Mouse (Mus musculus) embryonic facial prominence, embryonic 10.5 days (tissue): ENCODE results near the gene Mink1. TPM values are rescaled to one million over a fixed set of nuclear protein-coding genes. Genes with fewer than 3 reads are reported as not detected.
A peak's percentile ranks its signal among the peaks of the same experiment; 100 is the strongest.
"Not testable (repeated sequence)": the region's sequence is repeated elsewhere in the genome, so short reads cannot be mapped to it uniquely, and the experiment has no call there.

Experiments used
- DNase-seq: peaks from one replicate; pipeline ENCODE4 v3.0.0-alpha.2; 2017; ENCODE audit warnings: low spot score
- H3K27ac ChIP-seq: fragments of 300-500 bp; sonication (generic); replicated peaks from 2 replicates; pipeline ENCODE4 v1.5.1; 2016; ENCODE audit warnings: mild to moderate bottlenecking
- H3K27me3 ChIP-seq: fragments of 300-500 bp; sonication (generic); replicated peaks from 2 replicates; pipeline ENCODE4 v1.6.1; 2016; ENCODE audit warnings: low read depth, mild to moderate bottlenecking; ENCODE audit not compliant: poor library complexity, severe bottlenecking
- H3K36me3 ChIP-seq: fragments of 300-500 bp; sonication (generic); replicated peaks from 2 replicates; pipeline ENCODE4 v1.6.1; 2016; ENCODE audit warnings: mild to moderate bottlenecking, moderate library complexity
- H3K4me1 ChIP-seq: fragments of 300-500 bp; sonication (generic); 2 replicates; pipeline ENCODE4 v1.6.1; 2016
- H3K4me3 ChIP-seq: fragments of 300-500 bp; sonication (generic); 2 replicates; pipeline ENCODE4 v1.5.1; 2016; ENCODE audit warnings: mild to moderate bottlenecking, moderate library complexity
- H3K9me3 ChIP-seq: fragments of 300-500 bp; sonication (generic); 2 replicates; pipeline ENCODE4 v1.6.1; 2016; ENCODE audit warnings: mild to moderate bottlenecking
- WGBS: fragments of 180-500 bp; shearing (Covaris S2); methylation state at CpG from one replicate; pipeline ENCODE4 v1.1.7; 2016; 5-methylcytosine and 5-hydroxymethylcytosine counted together
- polyA plus RNA-seq: library from polyadenylated mRNA; unstranded; fragments of >200 nt; fragmentation: Nextera tagmentation; extraction: Ambion mirVana; gene quantifications from 2 replicates; pipeline ENCODE4 v1.2.1, GENCODE M21; 2016

The Mink1 gene
- polyA plus RNA-seq, 1 experiment from 2014 or later = 15.2 TPM

- Histone ChIP-seq H3K9me3 (no peaks in the 10 kb centered on the region), H3K4me3 (peak overlapping the region; percentile 96), H3K4me1 (peaks cover 50% of the 10 kb centered on the region), H3K36me3 (peaks cover 18% of the 10 kb centered on the region), H3K27ac (peak overlapping the region; percentile 96), H3K27me3 (no peaks in the 10 kb centered on the region)
- peak; percentile 61 for DNase-seq
- 3% methylated on average over 25 of the region's 25 CpGs for WGBS
Measured at GRCm38 (mm10) chr11:70563470-70564275, 992 bp downstream of the Mink1 start.

DNA sequence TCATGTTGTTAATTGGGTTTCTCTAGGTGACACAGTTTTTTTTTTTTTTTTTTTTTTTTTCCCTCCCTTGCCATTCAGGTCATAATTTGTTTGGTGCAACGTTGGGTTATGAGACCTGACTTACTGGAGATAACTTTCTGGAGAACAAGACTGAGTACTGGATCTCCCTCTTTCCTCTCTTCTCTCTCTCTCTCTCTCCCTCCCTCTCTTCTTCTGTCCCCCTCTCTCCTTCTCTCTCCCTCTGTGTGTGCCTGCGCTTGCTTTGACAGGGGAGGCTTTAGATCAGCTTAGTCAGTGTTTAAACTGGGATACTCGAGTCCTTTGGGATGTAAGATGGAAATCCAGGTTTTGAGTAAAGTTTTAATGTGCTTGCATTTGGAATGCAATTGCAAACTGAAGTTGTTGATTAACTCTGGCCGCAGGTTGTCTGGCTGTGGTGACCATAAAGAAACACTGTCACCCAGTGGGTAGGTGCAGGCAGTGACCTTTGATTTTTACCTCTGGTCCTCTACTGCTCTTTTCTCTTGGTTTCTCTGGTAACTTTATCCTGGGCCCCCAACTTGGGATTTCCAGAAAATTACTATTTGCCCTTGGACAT, 1.7 kb downstream of the Mink1 start:
- peaks cover 50% of the 10 kb centered on the region for H3K4me1 ChIP-seq
- H3K27ac ChIP-seq = peak overlapping the region; percentile 96; the same call in 1 of the 2 replicates

DNA sequence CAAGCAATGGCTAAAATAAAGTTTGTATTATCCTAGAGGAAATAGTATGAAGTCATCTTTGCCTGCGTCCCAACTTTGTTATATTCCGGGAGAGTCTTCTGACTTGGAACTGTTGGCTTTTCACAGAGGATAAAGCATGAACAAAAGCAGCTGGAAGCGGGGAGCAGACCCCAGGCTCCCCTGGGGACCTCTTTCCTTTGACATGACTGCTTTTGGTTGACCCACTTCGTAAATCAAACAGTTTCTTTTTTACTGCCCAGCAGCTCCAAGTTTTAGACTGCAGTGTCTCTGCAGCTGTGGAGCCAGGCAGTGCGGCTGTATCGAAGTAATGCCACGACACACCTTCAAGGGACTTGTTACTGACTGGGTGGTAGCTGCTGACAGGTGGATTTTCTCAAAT, 3.9 kb downstream of the Mink1 start:
- Histone ChIP-seq H3K4me3 (no peak overlapping the region), H3K27ac (no peak overlapping the region), H3K4me1 (peaks cover 49% of the 10 kb centered on the region), H3K9me3 (no peaks in the 10 kb centered on the region), H3K36me3 (peaks cover 19% of the 10 kb centered on the region), H3K27me3 (no peaks in the 10 kb centered on the region)
- no peak for DNase-seq
- WGBS = 87% methylated on average over 7 of the region's 7 CpGs

More for the DNA sequence above, 1.7 kb downstream of the Mink1 start:
- no peak for DNase-seq
- Histone ChIP-seq H3K27me3 (no peaks in the 10 kb centered on the region), H3K36me3 (peaks cover 19% of the 10 kb centered on the region), H3K4me3 (peak overlapping the region; percentile 96), H3K9me3 (no peaks in the 10 kb centered on the region)
- whole genome bisulfite sequencing = 44% methylated on average over 4 of the region's 4 CpGs

- WGBS = 91% methylated on average over 1 of the region's 1 CpGs
Measured at GRCm38 (mm10) chr11:70570614-70571013, 7.9 kb downstream of the Mink1 start.

GRCm38 (mm10) chr11:70571641-70572040, 9.0 kb downstream of the Mink1 start:
- DNase-seq = no peak
- Histone ChIP-seq H3K9me3 (no peaks in the 10 kb centered on the region), H3K4me3 (no peak overlapping the region), H3K36me3 (peaks cover 24% of the 10 kb centered on the region), H3K27ac (no peak overlapping the region), H3K27me3 (no peaks in the 10 kb centered on the region), H3K4me1 (peaks cover 10% of the 10 kb centered on the region)
- 88% methylated on average over 1 of the region's 1 CpGs for WGBS

More at GRCm38 (mm10) chr11:70570614-70571013, 7.9 kb downstream of the Mink1 start:
- not testable (repeated sequence) for H3K9me3 ChIP-seq, H3K27ac ChIP-seq, H3K4me3 ChIP-seq, H3K27me3 ChIP-seq, DNase-seq
- H3K36me3 ChIP-seq = peaks cover 24% of the 10 kb centered on the region
- peaks cover 19% of the 10 kb centered on the region for H3K4me1 ChIP-seq

- no peaks in the 10 kb centered on the region for H3K27me3 ChIP-seq
- DNase-seq = no peak
- no peak overlapping the region for H3K4me3 ChIP-seq
- peaks cover 18% of the 10 kb centered on the region for H3K36me3 ChIP-seq
- H3K4me1 ChIP-seq = peaks cover 4% of the 10 kb centered on the region
- no peak overlapping the region for H3K27ac ChIP-seq
- 64% methylated on average over 5 of the region's 5 CpGs for WGBS
- no peaks in the 10 kb centered on the region for H3K9me3 ChIP-seq
Measured at GRCm38 (mm10) chr11:70572348-70572902, 9.7 kb downstream of the Mink1 start.

DNA sequence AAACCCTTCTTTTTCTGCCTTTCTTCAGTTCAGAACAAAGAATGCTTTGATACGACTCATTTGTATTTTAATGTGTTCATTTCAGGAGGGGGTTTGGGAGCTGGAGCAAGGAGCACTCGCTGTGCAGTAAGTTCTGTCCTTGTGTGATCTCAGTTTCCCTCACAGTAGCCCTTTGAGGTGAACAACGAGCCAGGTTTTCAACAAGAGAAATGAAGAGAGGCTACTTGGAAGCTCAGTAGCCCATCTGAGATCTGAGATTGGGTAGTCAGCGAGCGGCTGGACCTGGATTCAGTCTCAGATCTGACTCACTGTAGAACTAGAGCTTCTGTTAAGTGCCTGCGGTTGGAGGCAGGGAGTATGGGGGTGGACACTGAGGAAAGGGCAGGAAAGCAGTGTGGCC, 11.2 kb downstream of the Mink1 start:
- H3K4me1 ChIP-seq = peaks cover 16% of the 10 kb centered on the region
- DNase-seq = no peak
- peaks cover 5% of the 10 kb centered on the region; the same call in 1 of the 2 replicates for H3K36me3 ChIP-seq
- no peaks in the 10 kb centered on the region for H3K27me3 ChIP-seq
- 77% methylated on average over 6 of the region's 6 CpGs for WGBS
- H3K27ac ChIP-seq = no peak overlapping the region
- no peak overlapping the region for H3K4me3 ChIP-seq
- no peaks in the 10 kb centered on the region for H3K9me3 ChIP-seq

GRCm38 (mm10) chr11:70577201-70577600, 14.5 kb downstream of the Mink1 start:
- H3K27ac ChIP-seq = no peak overlapping the region
- 87% methylated on average over 3 of the region's 3 CpGs for WGBS

DNA sequence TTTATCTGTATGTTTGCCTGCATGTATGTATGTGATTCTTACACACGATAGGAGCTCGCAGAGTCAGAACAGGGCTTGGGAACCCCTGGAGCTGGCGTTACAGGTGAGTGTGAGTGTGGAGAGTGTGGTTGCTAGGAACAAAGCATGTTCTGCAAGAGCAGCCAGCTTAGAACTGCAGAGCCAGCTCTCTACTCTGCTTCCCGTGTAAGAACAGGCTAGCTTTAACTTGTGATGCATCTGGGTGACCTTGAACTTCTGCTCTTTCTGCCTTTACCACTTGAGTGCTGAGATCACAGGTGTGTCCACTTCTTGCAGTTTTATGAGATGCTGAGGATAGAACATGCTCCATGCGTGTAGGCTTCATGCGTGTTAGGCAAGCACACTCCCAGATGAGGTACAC, 16.3 kb downstream of the Mink1 start:
- H3K27ac ChIP-seq = no peak overlapping the region
- WGBS = 95% methylated on average over 6 of the region's 6 CpGs
- H3K9me3 ChIP-seq = no peaks in the 10 kb centered on the region
- no peak for DNase-seq
- H3K4me1 ChIP-seq = peaks cover 56% of the 10 kb centered on the region
- no peaks in the 10 kb centered on the region for H3K27me3 ChIP-seq
- peaks cover 11% of the 10 kb centered on the region; the same call in 1 of the 2 replicates for H3K36me3 ChIP-seq
- H3K4me3 ChIP-seq = no peak overlapping the region

More at GRCm38 (mm10) chr11:70577201-70577600, 14.5 kb downstream of the Mink1 start:
- peaks cover 42% of the 10 kb centered on the region for H3K4me1 ChIP-seq
- peaks cover 11% of the 10 kb centered on the region; the same call in 1 of the 2 replicates for H3K36me3 ChIP-seq
- no peaks in the 10 kb centered on the region for H3K27me3 ChIP-seq
- DNase-seq = no peak
- H3K4me3 ChIP-seq = no peak overlapping the region
- no peaks in the 10 kb centered on the region for H3K9me3 ChIP-seq

- Histone ChIP-seq H3K9me3 (no peaks in the 10 kb centered on the region), H3K4me3 (no peak overlapping the region), H3K36me3 (peaks cover 11% of the 10 kb centered on the region; the same call in 1 of the 2 replicates), H3K4me1 (peaks cover 63% of the 10 kb centered on the region), H3K27me3 (no peaks in the 10 kb centered on the region), H3K27ac (peak overlapping the region; percentile 49; the same call in 1 of the 2 replicates)
- DNase-seq = no peak
- 87% methylated on average over 9 of the region's 9 CpGs for WGBS
Measured at GRCm38 (mm10) chr11:70579710-70580357, 17.2 kb downstream of the Mink1 start.

DNA sequence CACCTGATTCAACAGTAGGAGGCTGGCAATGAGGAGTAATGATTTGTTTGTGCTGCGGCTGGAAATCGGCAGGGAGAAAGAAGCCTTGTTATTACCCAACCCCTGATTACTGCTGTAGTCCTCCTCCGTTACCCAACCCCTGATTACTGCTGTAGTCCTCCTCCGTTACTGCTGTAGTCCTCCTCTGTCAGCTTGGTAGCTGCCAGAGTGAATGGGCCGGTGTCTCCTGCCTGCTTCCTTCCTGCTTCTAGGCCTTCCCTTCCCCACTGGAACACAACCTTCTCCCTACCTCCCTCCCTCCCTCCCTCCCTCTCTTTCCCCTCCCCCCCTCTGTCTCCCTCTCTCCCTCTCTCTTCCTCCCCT, 17.7 kb downstream of the Mink1 start:
- Histone ChIP-seq H3K36me3 (peaks cover 6% of the 10 kb centered on the region; the same call in 1 of the 2 replicates), H3K27me3 (no peaks in the 10 kb centered on the region), H3K4me3 (no peak overlapping the region), H3K27ac (peak overlapping the region; percentile 49; the same call in 1 of the 2 replicates), H3K4me1 (peaks cover 68% of the 10 kb centered on the region), H3K9me3 (no peaks in the 10 kb centered on the region)
- no peak for DNase-seq
- WGBS = 52% methylated on average over 5 of the region's 5 CpGs

DNA sequence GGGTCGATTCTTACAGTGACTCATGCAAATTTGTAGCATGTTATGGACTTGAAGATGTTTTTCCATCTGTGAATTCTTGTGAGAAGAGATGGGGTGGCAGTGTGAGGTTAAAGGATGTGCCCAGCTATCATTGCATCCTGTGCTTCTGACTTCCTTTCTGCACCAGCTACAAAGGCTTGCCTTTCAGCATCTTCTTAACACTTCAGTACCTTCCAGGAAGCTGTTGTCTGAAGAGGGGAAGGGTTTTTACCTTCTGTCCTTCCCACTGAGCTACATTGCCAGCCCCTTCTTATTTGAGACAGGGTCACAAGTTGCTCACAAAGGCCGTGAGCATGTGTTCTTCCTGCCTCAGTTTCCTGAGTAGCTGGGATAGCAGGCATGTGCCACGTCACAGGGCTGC, 18.2 kb downstream of the Mink1 start:
- H3K9me3 ChIP-seq = no peaks in the 10 kb centered on the region
- no peak overlapping the region; the same call in 1 of the 2 replicates for H3K27ac ChIP-seq
- H3K27me3 ChIP-seq = no peaks in the 10 kb centered on the region
- peaks cover 6% of the 10 kb centered on the region; the same call in 1 of the 2 replicates for H3K36me3 ChIP-seq
- no peak overlapping the region for H3K4me3 ChIP-seq
- no peak for DNase-seq
- peaks cover 74% of the 10 kb centered on the region for H3K4me1 ChIP-seq
- WGBS = 82% methylated on average over 3 of the region's 3 CpGs
